Mouse (Mus musculus): Measurements from ENCODE around the gene Ptgs2.

Ptgs2 gene

GRCm38 (mm10) chr1:150099790-150100333 is at the start of gene Ptgs2:
Ptgs2 (plus strand) TSS chr1:150100031.
- in situ Hi-C loops (cut with MboI), result no loop called here

GRCm38 (mm10) chr1:150050256-150050655 is 49.6 kb upstream of the Ptgs2 start:
- in situ Hi-C loops (cut with MboI), result no loop called here

GRCm38 (mm10) chr1:150065684-150066083 is 34.1 kb upstream of the Ptgs2 start:
- in situ Hi-C loops (cut with MboI), result no loop called here

GRCm38 (mm10) chr1:150072880-150073279 is 27.0 kb upstream of the Ptgs2 start:
- in situ Hi-C loops (cut with MboI), result no loop called here

GRCm38 (mm10) chr1:150074609-150075008 is 25.2 kb upstream of the Ptgs2 start:
- in situ Hi-C loops (cut with MboI), result no loop called here

- in situ Hi-C loops (cut with MboI), result no loop called here
These were observed 10.7 kb upstream of the Ptgs2 start for GRCm38 (mm10) chr1:150089040-150089692.

GRCm38 (mm10) chr1:150090229-150090628 is 9.6 kb upstream of the Ptgs2 start:
- in situ Hi-C loops (cut with MboI), result no loop called here

- in situ Hi-C loops (cut with MboI), result no loop called here
These were observed 2.8 kb upstream of the Ptgs2 start for GRCm38 (mm10) chr1:150097036-150097435.

GRCm38 (mm10) chr1:150097721-150098120 is 2.1 kb upstream of the Ptgs2 start:
- in situ Hi-C loops (cut with MboI), result no loop called here

GRCm38 (mm10) chr1:150099374-150099773 is 457 bp upstream of the Ptgs2 start:
- in situ Hi-C loops (cut with MboI), result no loop called here

- in situ Hi-C loops (cut with MboI), result no loop called here
These were observed 4.4 kb downstream of the Ptgs2 start for GRCm38 (mm10) chr1:150104228-150104720.

GRCm38 (mm10) chr1:150106736-150107135 is 6.9 kb downstream of the Ptgs2 start:
- in situ Hi-C loops (cut with MboI), result no loop called here

GRCm38 (mm10) chr1:150109591-150109990 is 9.8 kb downstream of the Ptgs2 start:
- in situ Hi-C loops (cut with MboI), result no loop called here

GRCm38 (mm10) chr1:150115352-150115751 is 15.5 kb downstream of the Ptgs2 start:
- in situ Hi-C loops (cut with MboI), result no loop called here

GRCm38 (mm10) chr1:150118352-150118751 is 18.5 kb downstream of the Ptgs2 start:
- in situ Hi-C loops (cut with MboI), result no loop called here

- in situ Hi-C loops (cut with MboI), result no loop called here
These were observed 25.7 kb downstream of the Ptgs2 start for GRCm38 (mm10) chr1:150125568-150125967.

GRCm38 (mm10) chr1:150130070-150130469 is 30.2 kb downstream of the Ptgs2 start:
- in situ Hi-C loops (cut with MboI), result no loop called here

- in situ Hi-C loops (cut with MboI), result no loop called here
These were observed 30.9 kb downstream of the Ptgs2 start for GRCm38 (mm10) chr1:150130586-150131275.

GRCm38 (mm10) chr1:150135350-150135749 is 35.5 kb downstream of the Ptgs2 start:
- in situ Hi-C loops (cut with MboI), result no loop called here

GRCm38 (mm10) chr1:150139730-150140129 is 39.9 kb downstream of the Ptgs2 start:
- in situ Hi-C loops (cut with MboI), result no loop called here

GRCm38 (mm10) chr1:150141939-150142338 is 42.1 kb downstream of the Ptgs2 start:
- in situ Hi-C loops (cut with MboI), result no loop called here

GRCm38 (mm10) chr1:150143578-150143977 is 43.7 kb downstream of the Ptgs2 start:
- in situ Hi-C loops (cut with MboI), result no loop called here

GRCm38 (mm10) chr1:150145049-150145448 is 45.2 kb downstream of the Ptgs2 start:
- in situ Hi-C loops (cut with MboI), result no loop called here
